Mouse (Mus musculus) kidney, embryonic 14.5 days (tissue): ENCODE results near the gene Atf1. TPM values are rescaled to one million over a fixed set of nuclear protein-coding genes. Genes with fewer than 3 reads are reported as not detected.

Source experiments
- ATAC-seq: fragments of 200-750 bp; cut with Nextera tagmentation; 2 replicates; pipeline ENCODE4 v1.8.0; 2017; ENCODE audit warnings: moderate number of reproducible peaks, mild to moderate bottlenecking, moderate TSS enrichment, moderate library complexity; ENCODE audit not compliant: low FRiP score, low TSS enrichment
- H3K27ac ChIP-seq: fragments of 300-500 bp; sonication (generic); 2 replicates; pipeline ENCODE4 v1.5.1; 2014; ENCODE audit warnings: low read depth, mild to moderate bottlenecking, low read length, moderate library complexity, mixed read lengths
- H3K27me3 ChIP-seq: fragments of 300-500 bp; sonication (generic); 2 replicates; pipeline ENCODE4 v1.6.1; 2014; ENCODE audit warnings: mild to moderate bottlenecking, low read length; ENCODE audit not compliant: control insufficient read depth, insufficient read depth
- H3K36me3 ChIP-seq: fragments of 300-500 bp; sonication (generic); 2 replicates; pipeline ENCODE4 v1.6.1; 2014; ENCODE audit warnings: low read length, mixed read lengths; ENCODE audit not compliant: control insufficient read depth, insufficient read depth
- H3K4me1 ChIP-seq: fragments of 300-500 bp; sonication (generic); 2 replicates; pipeline ENCODE4 v1.6.1; 2014; ENCODE audit warnings: low read length, mixed read lengths; ENCODE audit not compliant: control insufficient read depth, insufficient read depth
- H3K4me2 ChIP-seq: fragments of 300-500 bp; sonication (generic); replicated peaks from 2 replicates; pipeline ENCODE4 v1.6.1; 2014; ENCODE audit warnings: low read depth, mild to moderate bottlenecking, low read length
- H3K4me3 ChIP-seq: fragments of 300-500 bp; sonication (generic); 2 replicates; pipeline ENCODE4 v1.5.1; 2014; ENCODE audit warnings: mild to moderate bottlenecking, low read length
- H3K9ac ChIP-seq: fragments of 300-500 bp; sonication (generic); 2 replicates; pipeline ENCODE4 v1.6.1; 2014; ENCODE audit warnings: low read depth, mild to moderate bottlenecking, low read length, moderate library complexity
- H3K9me3 ChIP-seq: fragments of 300-500 bp; sonication (generic); 2 replicates; pipeline ENCODE4 v1.6.1; 2016; ENCODE audit warnings: low read length; ENCODE audit not compliant: control insufficient read depth
- WGBS: fragments of 180-500 bp; shearing (Covaris S2); extraction: QIAGEN DNeasy Blood & Tissue Kit; methylation state at CpG from one replicate; pipeline ENCODE4 v1.1.7; 2014; 5-methylcytosine and 5-hydroxymethylcytosine counted together
- polyA plus RNA-seq: library from polyadenylated mRNA; unstranded; fragments of >200 nt; fragmentation: Nextera tagmentation; extraction: Ambion mirVana; gene quantifications from 2 replicates; pipeline ENCODE4 v1.2.1, GENCODE M21; 2014

Atf1 gene
- polyA plus RNA-seq, 1 experiment from 2014 or later = 57.8 TPM

DNA sequence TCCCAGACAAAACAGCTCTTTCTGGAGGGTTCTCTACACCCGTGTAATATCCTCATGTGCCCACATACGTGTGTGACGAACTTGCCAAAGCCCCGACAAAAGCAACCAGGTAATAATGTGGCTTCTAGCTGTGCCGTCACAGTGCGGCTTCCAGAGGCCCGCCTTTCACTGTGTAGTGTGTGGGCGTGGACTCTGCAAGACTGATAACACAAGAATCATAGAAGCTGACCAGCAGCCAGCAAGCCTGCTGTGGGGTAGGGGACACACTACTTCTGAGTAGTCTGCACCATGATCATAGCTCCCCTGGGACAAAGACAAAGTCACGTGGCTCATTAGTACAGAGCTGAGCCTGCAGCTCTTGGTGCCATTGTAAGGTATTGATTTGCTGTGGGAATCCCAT, 41.4 kb upstream of the Atf1 start:
- Histone ChIP-seq H3K4me1 (no peaks in the 10 kb centered on the region), H3K4me2 (no peak overlapping the region), H3K9me3 (no peaks in the 10 kb centered on the region), H3K9ac (no peak overlapping the region), H3K27ac (no peak overlapping the region), H3K4me3 (no peak overlapping the region), H3K36me3 (peaks cover 72% of the 10 kb centered on the region), H3K27me3 (no peaks in the 10 kb centered on the region)
- 92% methylated on average over 9 of the region's 9 CpGs for WGBS
- no peak for ATAC-seq

DNA sequence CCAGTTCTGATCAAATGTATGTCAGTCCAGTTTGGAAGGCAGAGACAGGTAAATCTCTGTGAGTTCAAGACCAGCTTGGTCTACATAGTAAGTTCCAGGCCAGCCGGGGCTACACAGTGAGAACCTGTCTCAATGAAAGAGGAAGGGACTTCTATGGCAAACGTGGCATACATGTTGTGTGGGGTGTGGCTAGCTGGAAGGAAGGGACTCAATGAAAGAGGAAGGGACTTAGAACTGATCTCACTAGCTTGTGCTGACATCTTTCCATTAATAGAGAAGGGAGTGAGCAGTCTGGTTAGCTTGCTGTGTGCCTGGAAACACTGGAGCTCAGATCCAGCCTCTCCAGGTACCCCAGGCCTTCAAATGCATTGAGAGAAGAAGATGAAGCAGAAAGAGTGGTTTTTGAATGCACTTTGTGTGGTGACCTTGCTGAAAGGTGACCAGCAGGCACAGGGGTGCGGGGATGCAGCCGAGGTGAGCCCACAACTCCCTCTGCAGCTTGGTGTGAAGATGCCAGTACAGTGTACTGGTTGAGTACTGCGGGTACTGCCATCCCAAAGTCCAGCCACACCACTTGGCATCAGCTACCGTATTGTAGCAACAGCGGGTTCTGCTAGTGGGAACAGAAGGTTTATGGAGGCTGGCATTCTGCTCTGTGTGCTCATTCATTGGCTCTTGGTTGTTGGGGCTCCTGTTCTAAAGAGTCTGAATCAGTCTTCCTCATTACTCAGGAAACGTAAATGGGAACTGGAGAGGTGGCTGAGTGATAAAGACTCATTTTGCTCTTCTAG, 40.5 kb upstream of the Atf1 start:
- Histone ChIP-seq H3K4me1 (no peaks in the 10 kb centered on the region), H3K4me2 (no peak overlapping the region), H3K4me3 (no peak overlapping the region), H3K27ac (no peak overlapping the region), H3K9me3 (no peaks in the 10 kb centered on the region), H3K9ac (no peak overlapping the region), H3K27me3 (no peaks in the 10 kb centered on the region), H3K36me3 (peaks cover 71% of the 10 kb centered on the region)
- no peak for ATAC-seq
- WGBS = 87% methylated on average over 8 of the region's 8 CpGs

- H3K4me3 ChIP-seq = no peak overlapping the region
- no peak overlapping the region for H3K4me2 ChIP-seq
- WGBS = 86% methylated on average over 5 of the region's 5 CpGs
- H3K36me3 ChIP-seq = peaks cover 72% of the 10 kb centered on the region
- H3K9ac ChIP-seq = no peak overlapping the region
- no peaks in the 10 kb centered on the region for H3K27me3 ChIP-seq
- H3K9me3 ChIP-seq = no peaks in the 10 kb centered on the region
- no peaks in the 10 kb centered on the region for H3K4me1 ChIP-seq
- ATAC-seq = 0 out of 2 replicates have a peak, but pooled peaks have one; percentile 21
- H3K27ac ChIP-seq = no peak overlapping the region; the same call in 1 of the 2 replicates
Observed at GRCm38 (mm10) chr15:100188542-100188941, 39.1 kb upstream of the Atf1 start.

DNA sequence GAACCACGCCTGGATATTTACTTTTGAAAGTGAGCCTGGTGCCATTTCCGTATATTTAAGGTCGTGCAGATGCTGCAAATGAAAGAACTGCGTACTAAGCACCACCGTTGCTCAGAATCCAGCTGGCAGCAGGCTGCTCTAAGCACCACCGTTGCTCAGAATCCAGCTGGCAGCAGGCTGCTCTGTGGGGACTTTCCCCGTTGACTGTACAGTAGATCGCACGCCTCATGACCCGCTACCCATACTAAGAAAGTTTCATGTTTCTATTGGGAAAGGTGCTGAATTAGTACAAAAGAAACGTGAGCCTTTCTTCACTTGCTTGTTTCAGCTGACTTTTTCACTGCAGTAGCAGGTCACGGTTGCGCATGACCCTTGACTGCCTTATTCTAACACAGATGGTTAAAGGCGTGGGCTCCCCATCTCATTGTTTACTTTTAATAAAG, 38.6 kb upstream of the Atf1 start:
- peak; percentile 66 for ATAC-seq
- H3K36me3 ChIP-seq = peaks cover 71% of the 10 kb centered on the region
- H3K27ac ChIP-seq = no peak overlapping the region; the same call in 1 of the 2 replicates
- H3K27me3 ChIP-seq = no peaks in the 10 kb centered on the region
- 57% methylated on average over 14 of the region's 14 CpGs for WGBS
- H3K4me1 ChIP-seq = no peaks in the 10 kb centered on the region
- H3K4me3 ChIP-seq = no peak overlapping the region
- H3K4me2 ChIP-seq = no peak overlapping the region
- H3K9me3 ChIP-seq = no peaks in the 10 kb centered on the region
- H3K9ac ChIP-seq = no peak overlapping the region

DNA sequence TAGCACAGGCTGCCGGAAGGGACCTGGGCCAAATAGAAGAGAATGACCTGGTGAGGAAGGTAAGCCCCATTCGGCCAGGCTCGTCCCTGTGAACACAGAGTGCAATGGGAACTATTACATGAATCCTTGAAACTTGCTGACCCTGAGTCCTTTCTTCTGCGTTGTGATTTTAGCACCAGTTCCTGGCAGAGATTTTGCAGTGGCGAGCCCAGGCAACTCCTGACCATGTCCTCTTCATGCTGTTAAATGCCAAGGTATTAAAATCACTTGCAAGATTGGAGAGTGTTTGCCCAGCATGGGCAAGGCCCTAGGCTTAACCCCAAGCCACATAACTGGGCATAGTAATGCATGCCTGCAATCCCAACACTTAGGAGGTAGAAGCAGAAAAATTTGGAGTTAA, 37.5 kb upstream of the Atf1 start:
- H3K36me3 ChIP-seq = peaks cover 73% of the 10 kb centered on the region
- 95% methylated on average over 5 of the region's 5 CpGs for WGBS
- no peaks in the 10 kb centered on the region for H3K27me3 ChIP-seq
- H3K4me2 ChIP-seq = no peak overlapping the region
- H3K4me3 ChIP-seq = no peak overlapping the region
- no peak overlapping the region for H3K9ac ChIP-seq
- no peaks in the 10 kb centered on the region for H3K9me3 ChIP-seq
- no peaks in the 10 kb centered on the region for H3K4me1 ChIP-seq
- H3K27ac ChIP-seq = no peak overlapping the region
- no peak for ATAC-seq

DNA sequence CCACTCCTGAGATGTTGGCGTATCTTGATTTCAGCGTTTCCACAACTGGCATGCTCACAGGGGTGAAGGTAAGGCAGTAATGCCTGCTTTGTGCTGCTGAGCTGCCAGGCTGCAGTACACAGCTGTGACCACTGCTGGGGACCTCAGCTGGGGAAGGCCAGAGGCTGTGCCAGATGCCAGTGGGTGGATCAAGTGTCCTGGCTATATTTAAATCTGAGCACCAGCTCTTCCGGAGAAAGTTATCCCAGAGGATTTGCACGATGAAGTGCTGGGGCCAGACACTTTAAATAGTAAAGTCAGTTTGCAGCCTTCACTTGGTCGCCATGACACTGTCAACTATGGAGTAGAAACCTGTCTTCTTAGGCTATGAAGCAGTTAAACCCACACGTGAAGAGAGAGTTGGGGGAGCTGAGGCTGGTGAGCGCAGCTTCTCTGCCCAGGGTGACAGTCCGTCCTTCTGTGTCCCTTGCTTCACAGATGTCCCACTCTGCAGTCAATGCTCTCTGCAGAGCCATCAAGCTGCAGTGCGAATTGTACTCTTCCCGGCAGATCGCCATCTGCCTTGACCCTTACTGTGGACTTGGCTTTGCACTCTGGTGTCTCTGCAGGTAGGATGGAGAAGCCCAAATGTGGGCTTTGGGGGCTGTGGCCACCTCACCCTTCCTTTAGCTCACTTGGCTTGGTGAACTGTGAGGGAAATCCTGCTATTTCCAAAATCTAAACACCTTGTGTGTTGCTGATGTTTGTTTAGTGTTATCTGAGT, 28.5 kb upstream of the Atf1 start:
- ATAC-seq = no peak

GRCm38 (mm10) chr15:100199790-100200189, 27.8 kb upstream of the Atf1 start:
- Histone ChIP-seq H3K9ac (no peak overlapping the region), H3K36me3 (peaks cover 64% of the 10 kb centered on the region), H3K4me3 (no peak overlapping the region), H3K4me1 (no peaks in the 10 kb centered on the region), H3K9me3 (no peaks in the 10 kb centered on the region), H3K4me2 (no peak overlapping the region), H3K27me3 (no peaks in the 10 kb centered on the region), H3K27ac (no peak overlapping the region)
- no peak for ATAC-seq
- 80% methylated on average over 3 of the region's 3 CpGs for WGBS

More for the DNA sequence above, 28.5 kb upstream of the Atf1 start:
- Histone ChIP-seq H3K4me2 (no peak overlapping the region), H3K27me3 (no peaks in the 10 kb centered on the region), H3K9ac (no peak overlapping the region), H3K9me3 (no peaks in the 10 kb centered on the region), H3K4me3 (no peak overlapping the region), H3K36me3 (peaks cover 66% of the 10 kb centered on the region), H3K4me1 (no peaks in the 10 kb centered on the region), H3K27ac (no peak overlapping the region)
- WGBS = 89% methylated on average over 11 of the region's 11 CpGs

GRCm38 (mm10) chr15:100201806-100202205, 25.8 kb upstream of the Atf1 start:
- Histone ChIP-seq H3K27ac (no peak overlapping the region), H3K9me3 (no peaks in the 10 kb centered on the region), H3K4me3 (no peak overlapping the region), H3K4me1 (no peaks in the 10 kb centered on the region), H3K27me3 (no peaks in the 10 kb centered on the region), H3K4me2 (no peak overlapping the region), H3K36me3 (peaks cover 67% of the 10 kb centered on the region), H3K9ac (no peak overlapping the region)
- ATAC-seq = no peak
- WGBS = 84% methylated on average over 3 of the region's 3 CpGs

GRCm38 (mm10) chr15:100202431-100203015, 25.1 kb upstream of the Atf1 start:
- no peaks in the 10 kb centered on the region for H3K9me3 ChIP-seq
- no peak for ATAC-seq
- H3K27ac ChIP-seq = no peak overlapping the region
- no peak overlapping the region for H3K9ac ChIP-seq
- 93% methylated on average over 4 of the region's 4 CpGs for WGBS
- peaks cover 72% of the 10 kb centered on the region for H3K36me3 ChIP-seq
- H3K27me3 ChIP-seq = no peaks in the 10 kb centered on the region
- H3K4me1 ChIP-seq = no peaks in the 10 kb centered on the region
- H3K4me2 ChIP-seq = no peak overlapping the region
- no peak overlapping the region for H3K4me3 ChIP-seq
